Mouse (Mus musculus) left cerebral cortex, postnatal 25 days (tissue): Measurements from ENCODE around the gene Cnot6l. TPM values are rescaled to one million over a fixed set of nuclear protein-coding genes. Genes with fewer than 3 reads are reported as not detected.

ENCODE experiments used
- DNase-seq, 2 experiments: peaks; one replicate each; pipeline ENCODE4 v3.0.0; 2022; ENCODE audit warnings: low spot score in 2 of 2, mixed read lengths in 1 of 2
- intact Hi-C: fragments of 180-260 bp; cut with DNase I; formaldehyde crosslinking; loops from one replicate; pipeline ENCODE4 v1.15.1; 2025
- total RNA-seq, 2 experiments: library from RNA; stranded (reverse); gene quantifications; 2 replicates each; pipeline ENCODE4 v1.2.3; 2021

The Cnot6l gene
- total RNA-seq, 2 experiments from 2014 or later, result 76.9 to 84.6 TPM

GRCm38 (mm10) chr5:96034101-96034500 is 129.9 kb downstream of the Cnot6l start:
- DNase-seq, result no peak
- intact Hi-C loops, result loop anchor here (10.0 kb wide), 1 partner anchor 149 kb away; no protein-coding TSS in a partner anchor

- intact Hi-C loops, result loop anchor here (10.0 kb wide), 1 partner anchor 145 kb away; no protein-coding TSS in a partner anchor
- peak in 1 of 2 experiments; percentile 64 for DNase-seq
Observed at GRCm38 (mm10) chr5:96029821-96030220, 134.2 kb downstream of the Cnot6l start.

Other genes starting within 250 kb of the Cnot6l start
- gene Cxcl13, start 207.2 kb downstream of the Cnot6l start, total RNA-seq, result not detected
- gene Mrpl1, start 45.3 kb upstream of the Cnot6l start, total RNA-seq, result 10 to 100 TPM; 13.9 to 16.3 TPM
- 10 to 100 TPM; 20.3 to 29.6 TPM for gene Fras1, start 209.8 kb upstream of the Cnot6l start, total RNA-seq